Mouse (Mus musculus): ENCODE measurements around the gene Serpinb6c.

DNA sequence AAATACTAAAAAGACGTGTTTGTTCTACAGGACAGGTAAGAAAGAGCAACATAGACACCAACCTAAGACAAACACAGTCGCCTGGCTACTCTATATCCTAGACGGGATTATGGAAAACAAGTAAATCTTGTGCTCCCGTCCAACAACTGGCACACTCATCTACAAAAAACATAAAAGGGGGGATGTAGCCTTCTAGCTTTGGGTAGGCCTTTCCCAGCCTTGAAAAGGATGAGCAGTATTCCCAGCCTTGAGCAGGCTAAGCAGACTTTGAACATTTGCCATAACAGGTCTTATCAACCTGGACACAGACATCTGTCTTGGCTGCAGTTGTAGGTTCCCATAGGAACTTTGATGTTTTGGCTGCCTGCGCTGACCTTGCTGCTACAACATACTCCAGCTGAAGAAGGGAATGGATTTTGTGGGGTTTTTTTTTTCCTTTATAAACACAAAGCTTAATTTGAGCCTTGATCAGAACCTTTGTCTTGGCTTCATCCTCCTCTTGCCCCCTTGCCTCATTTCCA lies 35.8 kb upstream of the Serpinb6c start:
- TF ChIP-seq MAFK (IDR thresholded peaks at IDR 0.05; ENCODE audit: insufficient read depth, low read depth, low read length) (no peak), CHD2 (IDR thresholded peaks at IDR 0.05; ENCODE audit: low read depth, low read length) (no peak)

Measured in ES-E14 (cell line).